Mouse (Mus musculus) right cerebral cortex, postnatal 4 days (tissue): ENCODE data around the gene Clip4.
"Not testable (repeated sequence)": the region's sequence is repeated elsewhere in the genome, so short reads cannot be mapped to it uniquely, and the experiment has no call there.

Experiments used
- DNase-seq: peaks from one replicate; pipeline ENCODE4 v3.0.0-alpha.2; 2022

The Clip4 gene

GRCm38 (mm10) chr17:71768173-71768572 is at the start of gene Clip4:
Clip4 (plus strand) TSS chr17:71768473.
- not testable (repeated sequence) for DNase-seq

- DNase-seq, result no peak
Measured at GRCm38 (mm10) chr17:71720434-71720833, 47.8 kb upstream of the Clip4 start.

- DNase-seq, result no peak
Measured at GRCm38 (mm10) chr17:71721019-71721418, 47.3 kb upstream of the Clip4 start.

GRCm38 (mm10) chr17:71730655-71731054 is 37.6 kb upstream of the Clip4 start:
- DNase-seq, result no peak

DNA sequence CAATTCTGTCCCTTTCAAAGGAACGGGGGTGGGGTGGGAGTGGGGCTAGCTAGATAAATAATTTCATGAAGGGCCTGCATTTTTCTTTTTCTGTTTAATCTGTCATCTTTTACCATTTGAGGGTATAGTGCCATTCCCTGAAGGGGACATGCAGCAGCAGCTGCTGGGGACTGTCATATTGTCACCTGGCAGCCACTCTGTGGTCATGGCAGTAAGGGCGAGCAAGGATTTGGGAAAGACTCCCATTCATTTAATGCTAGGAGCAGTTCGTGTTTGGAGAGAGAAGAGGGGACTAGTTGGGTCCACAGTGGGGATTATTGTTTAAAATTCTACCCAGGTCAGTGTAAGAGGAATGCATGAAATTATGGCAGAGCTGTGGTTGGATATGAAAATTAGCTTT is 31.8 kb upstream of the Clip4 start:
- DNase-seq, result no peak

DNA sequence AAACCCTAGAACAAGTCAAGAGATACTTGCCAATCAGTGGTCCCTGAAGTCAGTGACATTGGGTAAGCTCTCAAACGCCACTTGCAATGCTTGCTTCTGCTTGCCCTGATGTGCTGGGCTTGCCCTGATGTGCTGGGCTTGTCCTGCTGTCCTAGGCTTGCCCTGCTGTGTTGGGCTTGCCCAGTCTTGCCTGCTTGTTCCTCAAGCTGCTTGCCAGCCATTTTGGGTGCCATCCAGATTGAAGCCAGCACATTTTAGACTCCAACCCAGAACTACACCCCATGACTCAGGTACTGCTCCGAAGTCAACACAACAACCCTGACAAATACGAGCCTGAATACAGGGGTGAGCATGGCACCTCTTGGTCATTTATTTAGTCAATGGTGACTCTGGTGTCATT is 26.1 kb upstream of the Clip4 start:
- DNase-seq, result no peak

DNA sequence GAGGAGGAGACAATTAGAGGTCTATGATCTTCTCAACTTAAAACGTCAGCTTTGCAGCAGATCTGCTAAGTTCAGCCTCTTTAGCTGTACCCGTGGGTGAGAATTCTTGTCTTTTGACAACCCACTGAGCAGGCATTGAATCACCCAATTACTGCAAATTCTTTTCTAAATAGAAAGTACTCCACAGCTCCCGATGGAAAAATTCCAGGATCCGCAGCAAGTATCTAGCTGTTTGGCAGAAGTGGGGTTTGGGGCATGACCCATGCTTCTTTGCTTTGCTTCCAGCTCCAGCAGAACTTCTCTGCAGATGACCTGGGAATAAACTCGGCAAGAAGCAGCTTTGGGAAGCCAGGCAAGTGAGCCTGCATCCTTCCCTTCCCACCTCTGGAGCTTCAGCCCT is 25.3 kb upstream of the Clip4 start:
- DNase-seq, result no peak

DNA sequence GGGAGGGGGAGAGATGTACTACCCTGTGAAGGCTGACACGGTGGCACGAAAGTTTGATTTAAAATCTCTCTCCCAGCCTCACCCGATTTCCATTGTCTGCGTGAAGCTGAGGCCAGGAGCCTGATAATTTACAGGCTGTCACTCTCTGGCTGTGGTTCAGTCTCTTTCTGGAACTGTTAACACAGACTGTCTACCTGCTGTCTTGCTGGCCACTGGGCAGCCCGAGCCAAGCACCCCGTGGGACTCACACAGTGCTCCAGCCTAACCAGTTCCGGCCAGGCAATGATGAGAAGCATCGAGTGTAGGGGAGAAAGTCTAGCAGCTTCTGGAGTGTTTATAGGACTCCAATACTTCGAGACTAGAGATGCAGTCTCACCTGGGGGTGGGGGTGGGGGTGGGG is 22.2 kb upstream of the Clip4 start:
- DNase-seq, result no peak

- no peak for DNase-seq
Measured at GRCm38 (mm10) chr17:71747561-71747960, 20.7 kb upstream of the Clip4 start.

DNA sequence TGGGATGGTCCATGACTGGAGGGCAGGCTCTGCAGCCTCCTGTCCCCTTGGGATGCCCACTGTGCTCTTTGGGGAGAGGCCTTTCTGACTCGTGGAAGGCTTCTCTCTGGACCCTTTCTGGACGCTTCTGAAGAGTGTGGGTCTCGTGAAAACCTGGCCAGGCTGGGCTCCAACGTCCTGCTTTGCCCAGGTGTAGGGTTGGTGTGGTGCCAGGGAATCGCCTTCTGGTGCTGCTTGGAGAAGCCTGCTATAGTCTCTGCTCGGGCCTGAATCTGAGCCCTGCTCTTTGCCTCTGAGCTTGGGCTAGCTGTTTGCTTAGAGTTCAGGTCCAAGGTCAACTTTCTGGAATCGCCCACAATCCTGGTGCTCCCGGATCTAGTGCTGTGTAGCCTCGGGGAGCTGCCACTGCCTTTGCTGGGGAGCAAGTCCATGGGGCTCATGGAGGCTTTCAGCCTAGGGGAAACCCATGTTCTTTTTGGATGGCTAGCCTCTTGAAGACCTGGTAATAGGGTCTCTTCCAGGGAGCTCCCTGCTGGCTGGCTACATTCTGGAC is 18.6 kb upstream of the Clip4 start:
- no peak for DNase-seq

GRCm38 (mm10) chr17:71752831-71753230 is 15.4 kb upstream of the Clip4 start, which contains the start of gene Pcare:
Pcare (minus strand) TSS chr17:71752894.
- no peak for DNase-seq

- no peak for DNase-seq
Measured at GRCm38 (mm10) chr17:71760536-71760935, 7.7 kb upstream of the Clip4 start.

DNA sequence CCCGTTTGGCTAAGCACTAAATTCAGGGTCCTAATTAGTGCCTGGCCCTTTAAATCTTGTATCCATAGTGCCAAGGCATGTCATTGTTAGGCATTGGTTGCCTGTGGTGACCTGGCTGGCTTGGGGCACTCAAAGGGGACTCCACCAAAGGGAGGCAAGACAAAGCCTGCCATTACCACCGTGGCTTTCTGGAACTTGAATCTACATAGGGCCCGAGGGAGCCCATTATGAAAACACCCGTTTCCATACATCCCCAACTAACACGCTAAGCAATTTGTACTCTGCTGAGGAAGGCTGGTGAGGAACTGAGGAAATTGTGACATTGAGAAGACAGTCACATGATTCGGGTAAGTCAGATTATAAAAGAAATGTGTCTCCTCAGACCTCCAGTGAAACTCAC is 1.3 kb downstream of the Clip4 start:
- DNase-seq, result no peak

- no peak for DNase-seq
Measured at GRCm38 (mm10) chr17:71770696-71771095, 2.4 kb downstream of the Clip4 start.

DNA sequence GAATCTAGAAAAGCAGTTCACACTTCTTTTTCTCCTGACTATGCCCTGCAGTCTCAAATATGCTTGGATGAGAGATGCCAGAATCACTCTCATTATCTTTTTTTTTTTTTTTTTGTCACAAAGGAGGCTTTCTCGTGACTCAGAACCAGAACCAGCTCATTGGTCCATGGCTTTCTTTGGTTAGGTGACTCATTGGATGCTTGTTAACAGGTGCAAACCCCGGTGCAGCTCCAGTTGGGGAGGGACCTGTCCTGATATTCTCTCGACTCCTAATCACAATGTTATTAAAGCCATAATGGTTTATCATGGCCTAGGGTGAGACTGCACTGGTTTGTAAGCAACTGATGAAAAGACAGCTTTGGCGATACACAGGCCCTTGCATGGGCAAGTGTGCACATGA is 5.9 kb downstream of the Clip4 start:
- no peak for DNase-seq

GRCm38 (mm10) chr17:71775279-71775678 is 7.0 kb downstream of the Clip4 start:
- no peak for DNase-seq

DNA sequence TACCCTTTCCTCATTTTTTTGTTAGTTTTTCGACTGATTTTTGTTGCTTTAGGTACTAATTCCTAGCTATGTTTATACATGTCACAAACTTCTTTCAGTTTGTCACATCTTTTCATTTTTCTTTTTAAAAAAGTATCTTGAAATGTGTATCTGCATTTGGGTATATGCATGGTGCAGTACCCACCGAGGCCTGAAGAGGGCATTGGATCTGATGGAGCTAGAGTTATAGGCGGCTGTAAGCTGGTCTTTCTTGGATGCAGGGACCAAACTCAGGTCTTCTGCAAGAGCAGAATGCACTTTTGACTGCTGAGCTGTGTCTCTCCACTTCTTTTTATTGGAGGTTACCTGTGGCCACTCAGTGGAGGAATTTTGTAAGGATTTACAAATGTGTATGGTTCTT is 10.4 kb downstream of the Clip4 start:
- DNase-seq, result no peak

GRCm38 (mm10) chr17:71780490-71780889 is 12.2 kb downstream of the Clip4 start:
- DNase-seq, result no peak

- peak; percentile 39 for DNase-seq
Measured at GRCm38 (mm10) chr17:71780945-71781344, 12.7 kb downstream of the Clip4 start.

DNA sequence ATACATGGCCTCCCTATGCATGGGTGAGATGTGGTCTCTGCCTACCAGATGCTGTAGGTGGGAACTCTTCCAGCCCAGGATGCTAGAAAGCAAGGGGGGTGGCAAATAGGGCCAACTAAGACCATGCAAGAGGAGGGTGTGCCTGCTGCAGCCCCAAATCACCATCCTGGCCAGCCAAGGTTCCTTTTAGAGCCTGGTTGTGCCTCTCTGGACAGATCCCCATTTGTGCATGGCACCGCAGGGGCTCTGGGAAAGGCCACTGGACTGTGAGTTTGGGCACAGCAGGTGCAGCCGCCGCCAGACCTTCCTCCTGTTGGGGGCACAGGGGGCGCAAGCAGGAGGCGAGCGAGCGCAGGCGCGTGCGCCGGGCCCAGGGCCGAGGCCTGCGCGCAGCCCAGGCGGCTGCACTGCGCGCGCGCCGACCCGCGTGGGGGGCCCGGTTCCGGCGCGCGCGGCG is 14.0 kb downstream of the Clip4 start:
- peak; percentile 60 for DNase-seq

DNA sequence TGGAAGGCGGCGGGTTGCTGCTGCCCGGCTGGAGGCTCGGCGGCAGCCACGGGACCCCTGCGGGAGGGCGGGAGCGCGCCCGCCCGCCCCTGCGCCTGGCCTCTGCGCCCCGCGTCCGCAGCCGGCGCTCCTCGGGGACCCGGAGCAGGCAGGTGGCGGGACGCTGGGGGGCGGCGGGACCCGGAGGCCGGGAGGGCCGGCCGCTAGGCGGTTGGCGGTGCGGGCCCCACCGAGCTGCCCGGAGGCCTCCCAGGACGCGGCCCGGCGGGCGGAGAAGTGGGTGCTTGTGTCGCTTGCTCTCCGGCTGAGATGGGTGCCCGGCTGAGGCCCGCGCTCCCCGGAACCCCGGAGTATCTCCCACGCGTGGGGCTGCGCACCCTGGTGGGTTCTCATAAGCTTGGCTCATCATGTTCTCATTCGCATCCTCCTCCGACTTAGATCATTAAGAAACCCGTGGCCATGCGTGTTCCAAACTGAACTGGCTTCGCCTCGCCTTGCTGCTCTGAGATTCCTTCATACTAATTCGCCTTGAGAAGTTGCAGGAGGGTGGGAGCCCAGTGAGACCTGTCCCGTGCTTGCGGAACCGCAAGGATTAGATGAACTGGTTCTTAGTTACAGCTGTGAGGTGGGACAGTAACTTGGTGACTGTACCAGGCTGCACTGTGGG is 14.6 kb downstream of the Clip4 start:
- DNase-seq, result peak; percentile 58

- DNase-seq, result peak; percentile 12
Measured at GRCm38 (mm10) chr17:71783366-71783735, 15.1 kb downstream of the Clip4 start.

DNA sequence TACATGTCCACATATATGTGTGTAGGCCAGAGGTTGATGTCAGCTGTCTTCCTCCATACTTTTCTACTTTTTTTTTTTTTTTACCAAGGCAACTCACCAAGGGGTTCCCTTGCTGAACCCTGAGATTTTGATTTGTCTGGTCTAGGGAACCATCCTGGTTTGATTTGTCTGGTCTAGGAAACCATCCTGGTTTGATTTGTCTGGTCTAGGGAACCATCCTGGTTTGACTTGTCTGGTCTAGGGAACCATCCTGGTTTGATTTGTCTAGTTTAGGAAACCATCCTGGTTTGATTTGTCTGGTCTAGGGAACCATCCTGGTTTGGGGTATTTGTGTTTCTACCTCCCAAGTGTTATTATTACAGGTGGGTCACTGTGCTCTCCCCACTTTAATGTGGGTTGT is 18.2 kb downstream of the Clip4 start:
- DNase-seq, result no peak

GRCm38 (mm10) chr17:71791109-71791508 is 22.8 kb downstream of the Clip4 start:
- no peak for DNase-seq

DNA sequence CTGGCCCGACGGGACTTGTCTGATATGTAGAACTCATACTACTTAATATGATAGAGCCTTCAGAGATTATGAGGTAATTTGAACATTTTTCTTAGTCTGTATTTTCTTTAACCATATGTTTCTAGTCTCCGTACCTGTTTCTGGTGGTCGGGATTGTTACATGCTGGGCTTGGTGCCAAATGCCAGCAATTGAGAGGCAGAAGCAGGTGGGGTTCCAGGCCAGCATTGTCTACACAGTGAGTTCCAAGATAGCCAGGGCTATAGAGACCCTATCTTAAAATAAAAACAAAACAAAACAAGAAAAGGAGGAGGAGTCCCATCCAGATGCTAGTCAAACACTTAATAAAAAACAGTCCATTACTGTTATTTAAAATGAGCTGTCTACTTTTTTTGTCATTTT is 23.3 kb downstream of the Clip4 start:
- no peak for DNase-seq
